In genomic region chr4:55663856-55664255, GRCm38 (mm10) we compare ENCODE assay signal across 13 mouse cellular contexts.
DNase-seq lines count a peak whose midpoint lies in the region; ATAC-seq lines count a peak whose summit lies in the region.
"Had no signal": no experiment of that assay in that cellular context is flagged by ENCODE, and none has a peak within 500 bp of the region (broad histone marks: within the 10 kb centered on the region; RNA-seq: fewer than 3 reads in every experiment).

No protein-coding gene starts in this region.

- H3K9me3 ChIP-seq in midbrain, embryonic 15.5 days, result no peaks in the 10 kb centered on the region
- H3K9me3 ChIP-seq in heart, embryonic 10.5 days, result no peaks in the 10 kb centered on the region
- H3K9me3 ChIP-seq: neural tube, embryonic 12.5 days had no signal

- no peak overlapping the region for H3K4me3 ChIP-seq in midbrain, embryonic 15.5 days
- no peak overlapping the region for H3K4me3 ChIP-seq in heart, embryonic 10.5 days
- H3K4me3 ChIP-seq: neural tube, embryonic 12.5 days had no signal

- no peaks in the 10 kb centered on the region for H3K27me3 ChIP-seq in midbrain, embryonic 15.5 days (replicated peaks)
- H3K27me3 ChIP-seq in heart, embryonic 10.5 days (ENCODE audit: insufficient read depth, poor library complexity, severe bottlenecking), result peaks cover 7% of the 10 kb centered on the region
- H3K27me3 ChIP-seq: neural tube, embryonic 12.5 days had no signal

- peaks cover 5% of the 10 kb centered on the region; the same call in 1 of the 2 replicates for H3K4me1 ChIP-seq in midbrain, embryonic 15.5 days
- H3K4me1 ChIP-seq in heart, embryonic 10.5 days, result no peaks in the 10 kb centered on the region
- H3K4me1 ChIP-seq: neural tube, embryonic 12.5 days had no signal

- peak; percentile 92 for ATAC-seq in midbrain, embryonic 15.5 days (replicated peaks)
- ATAC-seq: inflammation-experienced regulatory T-cells, adult 6 months had no signal

- peak; percentile 25 for DNase-seq in embryo, embryonic 10 days (ENCODE audit: low spot score)
- no peak for DNase-seq in embryo, embryonic 9.5 days (ENCODE audit: extremely low spot score)
- DNase-seq in layer of hippocampus, adult 11-12 months (ENCODE audit: low spot score), result peak; percentile 36
- no peak for DNase-seq in layer of hippocampus, postnatal 25 days (ENCODE audit: extremely low spot score in 1 of 2, low spot score in 1 of 2)
- peak; percentile 22 to 50 for DNase-seq in frontal cortex, postnatal 10 days (ENCODE audit: low spot score in 2 of 2)
- DNase-seq in lung, postnatal 25 days (ENCODE audit: low spot score), result no peak
- no peak for DNase-seq in heart, embryonic 10.5 days (ENCODE audit: low spot score)
- DNase-seq: adrenal gland, postnatal 36 days; cerebellum, adult 11-12 months; heart, postnatal 10 days had no signal

- 23% methylated on average over 5 of the region's 5 CpGs for WGBS in midbrain, embryonic 15.5 days
- WGBS in heart, embryonic 10.5 days, result 31% methylated on average over 5 of the region's 5 CpGs

- H3K4me2 ChIP-seq in midbrain, embryonic 15.5 days, result no peak overlapping the region
- H3K4me2 ChIP-seq: neural tube, embryonic 12.5 days had no signal

- no peak overlapping the region for H3K9ac ChIP-seq in midbrain, embryonic 15.5 days
- H3K9ac ChIP-seq: neural tube, embryonic 12.5 days had no signal

- no peaks in the 10 kb centered on the region for H3K36me3 ChIP-seq in midbrain, embryonic 15.5 days (replicated peaks)
- H3K36me3 ChIP-seq in heart, embryonic 10.5 days, result no peaks in the 10 kb centered on the region
- H3K36me3 ChIP-seq: neural tube, embryonic 12.5 days had no signal

- H3K27ac ChIP-seq in midbrain, embryonic 15.5 days, result no peak overlapping the region
- H3K27ac ChIP-seq in heart, embryonic 10.5 days, result no peak overlapping the region
- H3K27ac ChIP-seq: neural tube, embryonic 12.5 days had no signal

Comparison
In these comparisons a context has a peak if more than half of its experiments do, and no peak if none do; other contexts are left out.
1. DNase-seq: peak in embryo, embryonic 10 days (single experiment), layer of hippocampus, adult 11-12 months (single experiment) and frontal cortex, postnatal 10 days (2 of 2); none in embryo, embryonic 9.5 days (single experiment), layer of hippocampus, postnatal 25 days (0 of 2), lung, postnatal 25 days (single experiment) and heart, embryonic 10.5 days (single experiment).